Mouse (Mus musculus) brain, embryonic 14.5 days (tissue): Measurements from ENCODE around the gene Olfr808.

Experiments
- CTCF ChIP-seq: fragments of 200-500 bp; IDR thresholded peaks from 2 replicates; pipeline ENCODE4 v1.5.1; 2012; ENCODE audit warnings: inconsistent platforms, mild to moderate bottlenecking, moderate library complexity, borderline replicate concordance; ENCODE audit not compliant: insufficient read depth, insufficient read length; ENCODE audit errors: extremely low read depth
- POLR2A ChIP-seq: fragments of 200-500 bp; IDR thresholded peaks from 2 replicates; pipeline ENCODE4 v1.6.1; 2012; ENCODE audit warnings: mild to moderate bottlenecking, inconsistent platforms, borderline replicate concordance; ENCODE audit not compliant: poor library complexity, insufficient read depth, insufficient read length, severe bottlenecking; ENCODE audit errors: extremely low read depth

GRCm38 (mm10) chr10:129765182-129765581 is at the start of gene Olfr808:
- no peak for TF ChIP-seq CTCF
- no peak for TF ChIP-seq POLR2A
